In the genomic region with DNA sequence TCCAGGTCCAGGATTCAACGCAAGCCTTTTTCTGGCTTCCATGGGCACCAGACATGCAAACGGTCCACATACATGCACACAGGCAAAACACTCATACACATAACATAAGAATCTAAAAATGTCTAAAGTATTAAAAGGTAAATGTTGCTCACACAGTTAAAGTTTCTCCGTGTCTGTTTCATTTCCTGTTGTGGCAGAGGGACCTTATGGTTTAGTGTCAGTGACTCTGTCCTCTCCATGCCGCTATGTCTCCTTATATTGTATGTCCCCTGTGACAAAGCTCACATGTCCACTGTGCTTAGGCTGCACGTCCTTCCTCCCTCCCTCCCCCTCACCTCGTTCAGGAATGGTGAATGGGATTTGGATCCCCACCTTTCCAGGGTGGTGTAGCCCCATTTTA, we compare ENCODE assay signal across 20 mouse cellular contexts. TPM values are rescaled to one million over a fixed set of nuclear protein-coding genes. Genes with fewer than 3 reads are reported as not detected.
DNase-seq lines count a peak whose midpoint lies in the region; ATAC-seq and TF ChIP-seq lines count a peak whose summit lies in the region.
"Had no signal": no experiment of that assay in that cellular context is flagged by ENCODE, and none has a peak within 500 bp of the region (broad histone marks: within the 10 kb centered on the region; RNA-seq: fewer than 3 reads in every experiment).

No protein-coding gene starts in this region.

- no peak overlapping the region for H3K4me2 ChIP-seq in liver, embryonic 13.5 days
- peak overlapping the region; percentile 51 for H3K4me2 ChIP-seq in liver, postnatal 0 days (ENCODE audit: low read depth, low read length)
- H3K4me2 ChIP-seq: forebrain, embryonic 12.5 days; heart, embryonic 11.5 days; hindbrain, embryonic 15.5 days; midbrain, embryonic 12.5 days; stomach, embryonic 15.5 days had no signal

- H3K4me1 ChIP-seq in liver, embryonic 13.5 days (replicated peaks), result peaks cover 41% of the 10 kb centered on the region
- peaks cover 26% of the 10 kb centered on the region for H3K4me1 ChIP-seq in liver, postnatal 0 days (ENCODE audit: insufficient read depth)
- H3K4me1 ChIP-seq: hindbrain, embryonic 15.5 days had no signal

- no peaks in the 10 kb centered on the region for H3K27me3 ChIP-seq in liver, embryonic 13.5 days
- H3K27me3 ChIP-seq in liver, postnatal 0 days (ENCODE audit: insufficient read depth, low read length), result no peaks in the 10 kb centered on the region
- H3K27me3 ChIP-seq: forebrain, embryonic 12.5 days; hindbrain, embryonic 15.5 days; midbrain, embryonic 12.5 days; Patski; stomach, embryonic 15.5 days had no signal

- H3K4me3 ChIP-seq in liver, embryonic 13.5 days (replicated peaks), result no peak overlapping the region
- H3K4me3 ChIP-seq in liver, postnatal 0 days (ENCODE audit: low read depth, low read length), result no peak overlapping the region
- H3K4me3 ChIP-seq: forebrain, embryonic 12.5 days; hindbrain, embryonic 15.5 days; midbrain, embryonic 12.5 days; myocyte; stomach, embryonic 15.5 days had no signal

- WGBS in liver, embryonic 13.5 days (ENCODE audit: insufficient replicate concordance), result 60% methylated on average over 6 of the region's 6 CpGs
- WGBS in liver, postnatal 0 days (ENCODE audit: insufficient replicate concordance), result 57% methylated on average over 6 of the region's 6 CpGs

- no peak overlapping the region for H3K9ac ChIP-seq in liver, embryonic 13.5 days
- H3K9ac ChIP-seq in liver, postnatal 0 days (replicated peaks), result no peak overlapping the region
- H3K9ac ChIP-seq: forebrain, embryonic 12.5 days; hindbrain, embryonic 15.5 days; midbrain, embryonic 12.5 days; stomach, embryonic 15.5 days had no signal

- no peak for TF ChIP-seq EP300 in liver, postnatal 0 days (IDR thresholded peaks at IDR 0.05; ENCODE audit: low read depth)

- DNase-seq in liver, embryonic 13.5 days, result no peak
- DNase-seq in liver, result no peak
- DNase-seq in CD4-positive, CD25-positive, alpha-beta regulatory T cell, adult 2 months (ENCODE audit: low read depth, low spot score), result peak; percentile 44
- DNase-seq in liver, postnatal 0 days, result no peak
- no peak for DNase-seq in right cerebral cortex, postnatal 10 days (ENCODE audit: low spot score in 2 of 2)
- no peak for DNase-seq in right cerebral cortex, postnatal 36 days (ENCODE audit: low spot score in 2 of 2)
- no peak for DNase-seq in frontal cortex, postnatal 10 days (ENCODE audit: low spot score in 2 of 2)
- DNase-seq: adrenal gland, postnatal 36 days; cerebellum, adult 8-10 months; gastrocnemius, postnatal 36 days; lung, adult 18-20 months; spleen, adult 18-20 months had no signal

- peak overlapping the region; percentile 39; the same call in 1 of the 2 replicates for H3K27ac ChIP-seq in liver, embryonic 13.5 days
- H3K27ac ChIP-seq in liver, postnatal 0 days (ENCODE audit: low read depth), result peak overlapping the region; percentile 59
- H3K27ac ChIP-seq: forebrain, embryonic 12.5 days; hindbrain, embryonic 15.5 days; midbrain, embryonic 12.5 days; stomach, embryonic 15.5 days had no signal

- ATAC-seq in liver, embryonic 13.5 days (ENCODE audit: low read depth), result no peak
- peak; percentile 61 for ATAC-seq in activated CD4-positive, CD25-positive, alpha-beta regulatory T cell, adult 4 months
- ATAC-seq in liver, postnatal 0 days, result no peak
- ATAC-seq: Patski had no signal

- H3K36me3 ChIP-seq in liver, embryonic 13.5 days, result peaks cover 20% of the 10 kb centered on the region
- H3K36me3 ChIP-seq in liver, postnatal 0 days (replicated peaks; ENCODE audit: insufficient read depth, low read length), result peaks cover 9% of the 10 kb centered on the region

- H3K9me3 ChIP-seq in liver, embryonic 13.5 days (replicated peaks), result no peaks in the 10 kb centered on the region
- H3K9me3 ChIP-seq in liver, postnatal 0 days (ENCODE audit: low read length), result no peaks in the 10 kb centered on the region
- H3K9me3 ChIP-seq: forebrain, embryonic 12.5 days; hindbrain, embryonic 15.5 days; midbrain, embryonic 12.5 days; stomach, embryonic 15.5 days had no signal

- no peak for TF ChIP-seq CTCF in liver, postnatal 0 days (IDR thresholded peaks at IDR 0.05; ENCODE audit: low read depth)

RNA-seq across cellular contexts. Expression of gene Wwp2, which starts 13.5 kb away (rescaled TPM):
- 27.7 and 35.0 TPM in 2 replicates for polyA plus RNA-seq in liver, embryonic 13.5 days (2015; fragmentation: Nextera tagmentation; extraction: Ambion mirVana)
- polyA plus RNA-seq in activated CD4-positive, CD25-positive, alpha-beta regulatory T cell, adult 4 months (2017; shearing (Covaris generic)), result 100 to 1,000 TPM in 1 of 2 experiments, 10 to 100 TPM in 1; 82.0 to 116 TPM
- 26.2 and 29.1 TPM in 2 replicates for polyA plus RNA-seq in liver, postnatal 0 days (2015; fragmentation: Nextera tagmentation; extraction: Ambion mirVana)

RNA-seq across cellular contexts. Expression of gene Nob1, which starts 24.8 kb away (rescaled TPM):
- 47.8 and 52.0 TPM in 2 replicates for polyA plus RNA-seq in liver, embryonic 13.5 days (2015; fragmentation: Nextera tagmentation; extraction: Ambion mirVana)
- 10 to 100 TPM; 56.2 to 62.4 TPM for polyA plus RNA-seq in activated CD4-positive, CD25-positive, alpha-beta regulatory T cell, adult 4 months (2017; shearing (Covaris generic))
- polyA plus RNA-seq in liver, postnatal 0 days (2015; fragmentation: Nextera tagmentation; extraction: Ambion mirVana), result 17.0 and 18.4 TPM in 2 replicates

RNA-seq across cellular contexts. Expression of gene Nqo1, which starts 46.6 kb away (rescaled TPM):
- polyA plus RNA-seq in liver, embryonic 13.5 days (2015; fragmentation: Nextera tagmentation; extraction: Ambion mirVana), result 17.8 and 19.7 TPM in 2 replicates
- polyA plus RNA-seq in activated CD4-positive, CD25-positive, alpha-beta regulatory T cell, adult 4 months (2017; shearing (Covaris generic)), result 1 to 10 TPM; 2.1 to 4.2 TPM
- polyA plus RNA-seq in liver, postnatal 0 days (2015; fragmentation: Nextera tagmentation; extraction: Ambion mirVana), result 8.3 and 8.4 TPM in 2 replicates
